Mouse (Mus musculus) stomach, postnatal 0 days (tissue): ENCODE results near the gene Ints13. TPM values are rescaled to one million over a fixed set of nuclear protein-coding genes. Genes with fewer than 3 reads are reported as not detected.

ENCODE experiments used
- ATAC-seq: fragments of 200-750 bp; cut with Nextera tagmentation; 2 replicates; pipeline ENCODE4 v1.8.0; 2017; ENCODE audit not compliant: low FRiP score, low TSS enrichment
- DNase-seq: peaks from one replicate; pipeline ENCODE4 v3.0.0-alpha.2; 2016; ENCODE audit warnings: low spot score
- H3K27ac ChIP-seq: fragments of 300-500 bp; sonication (generic); replicated peaks from 2 replicates; pipeline ENCODE4 v1.5.1; 2014; ENCODE audit warnings: mild to moderate bottlenecking, control low read depth
- H3K27me3 ChIP-seq: fragments of 300-500 bp; sonication (generic); 2 replicates; pipeline ENCODE4 v1.6.1; 2014; ENCODE audit warnings: low read length; ENCODE audit not compliant: control insufficient read depth, insufficient read depth
- H3K36me3 ChIP-seq: fragments of 300-500 bp; sonication (generic); 2 replicates; pipeline ENCODE4 v1.6.1; 2014; ENCODE audit warnings: low read length, mixed read lengths; ENCODE audit not compliant: control insufficient read depth, insufficient read depth
- H3K4me1 ChIP-seq: fragments of 300-500 bp; sonication (generic); replicated peaks from 2 replicates; pipeline ENCODE4 v1.6.1; 2014; ENCODE audit warnings: antibody characterized with exemption; ENCODE audit not compliant: control insufficient read depth, insufficient read depth
- H3K4me2 ChIP-seq: fragments of 300-500 bp; sonication (generic); replicated peaks from 2 replicates; pipeline ENCODE4 v1.6.1; 2014; ENCODE audit warnings: low read depth, mild to moderate bottlenecking, control low read depth, moderate library complexity
- H3K4me3 ChIP-seq: fragments of 300-500 bp; sonication (generic); 2 replicates; pipeline ENCODE4 v1.5.1; 2014; ENCODE audit warnings: low read depth, low read length, control low read depth
- H3K9ac ChIP-seq: fragments of 300-500 bp; sonication (generic); 2 replicates; pipeline ENCODE4 v1.6.1; 2014; ENCODE audit warnings: mild to moderate bottlenecking, low read length, control low read depth, mixed read lengths
- H3K9me3 ChIP-seq: fragments of 300-500 bp; sonication (generic); 2 replicates; pipeline ENCODE4 v1.6.1; 2016; ENCODE audit warnings: low read length; ENCODE audit not compliant: control insufficient read depth
- CTCF ChIP-seq: IDR thresholded peaks from 2 replicates; pipeline ENCODE4 v1.5.1; 2016; ENCODE audit warnings: antibody characterized with exemption, low read depth, mild to moderate bottlenecking, moderate library complexity
- EP300 ChIP-seq: optimal IDR thresholded peaks from 2 replicates; pipeline ENCODE3; 2016; ENCODE audit warnings: antibody characterized with exemption
- WGBS: fragments of 180-500 bp; shearing (Covaris S2); extraction: QIAGEN DNeasy Blood & Tissue Kit; methylation state at CpG from one replicate; pipeline ENCODE4 v1.1.7; 2014; 5-methylcytosine and 5-hydroxymethylcytosine counted together
- polyA plus RNA-seq: library from polyadenylated mRNA; unstranded; fragments of >200 nt; fragmentation: Nextera tagmentation; extraction: Ambion mirVana; gene quantifications from 2 replicates; pipeline ENCODE4 v1.2.1, GENCODE M21; 2015

Gene Ints13
- polyA plus RNA-seq, 1 experiment from 2014 or later = 25.8 TPM

DNA sequence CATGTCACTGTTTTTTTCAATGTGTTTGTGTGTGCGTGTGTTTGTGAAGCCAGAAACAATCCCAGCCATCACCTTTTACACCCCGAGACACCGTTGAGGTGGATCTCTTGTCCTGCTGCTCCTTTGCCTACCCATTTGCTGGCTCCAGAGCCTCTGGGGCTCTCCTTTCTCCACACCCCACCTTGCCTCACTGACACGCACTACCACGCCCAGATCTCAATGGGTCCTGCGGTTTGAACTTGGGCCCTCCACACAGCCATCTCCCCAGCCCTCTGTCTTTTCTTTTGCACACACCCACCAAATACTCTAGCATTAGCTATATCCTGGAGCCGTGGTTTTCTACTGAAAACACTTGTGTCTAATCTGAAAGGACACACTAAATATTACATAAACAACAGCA lies 34.3 kb upstream of the Ints13 start:
- no peak for TF ChIP-seq EP300
- no peak for TF ChIP-seq CTCF
- Histone ChIP-seq H3K9ac (no peak overlapping the region), H3K27me3 (no peaks in the 10 kb centered on the region), H3K4me3 (no peak overlapping the region), H3K9me3 (no peaks in the 10 kb centered on the region), H3K27ac (no peak overlapping the region), H3K4me2 (no peak overlapping the region), H3K36me3 (peaks cover 4% of the 10 kb centered on the region), H3K4me1 (no peaks in the 10 kb centered on the region)
- ATAC-seq (no peak), DNase-seq (no peak)
- 85% methylated on average over 7 of the region's 7 CpGs for WGBS

DNA sequence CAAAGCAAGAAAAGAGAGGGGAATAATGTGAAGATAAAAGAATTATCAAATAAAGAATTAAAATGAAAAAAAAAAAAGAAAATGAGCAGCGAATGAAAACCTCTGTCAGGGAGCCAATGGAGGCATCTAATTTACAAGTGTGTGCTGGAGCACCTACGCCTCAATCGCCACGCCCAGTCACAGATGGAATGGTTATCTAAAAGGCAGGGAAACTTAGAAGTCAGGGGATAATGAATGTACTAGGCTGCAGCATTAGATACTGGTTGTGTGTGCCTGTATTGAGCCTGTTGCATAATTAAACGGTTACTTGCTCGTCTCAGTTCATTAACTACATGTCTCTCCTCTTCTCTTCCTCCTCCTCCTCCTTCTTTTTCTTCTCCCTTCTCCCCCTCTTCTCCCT lies 33.8 kb upstream of the Ints13 start:
- H3K27me3 ChIP-seq = no peaks in the 10 kb centered on the region
- H3K9ac ChIP-seq = no peak overlapping the region
- peaks cover 8% of the 10 kb centered on the region for H3K36me3 ChIP-seq
- no peak overlapping the region for H3K4me3 ChIP-seq
- H3K27ac ChIP-seq = no peak overlapping the region
- TF ChIP-seq CTCF (no peak), EP300 (no peak)
- no peak overlapping the region for H3K4me2 ChIP-seq
- H3K9me3 ChIP-seq = no peaks in the 10 kb centered on the region
- DNase-seq (no peak), ATAC-seq (no peak)
- WGBS = 88% methylated on average over 6 of the region's 6 CpGs
- no peaks in the 10 kb centered on the region for H3K4me1 ChIP-seq

DNA sequence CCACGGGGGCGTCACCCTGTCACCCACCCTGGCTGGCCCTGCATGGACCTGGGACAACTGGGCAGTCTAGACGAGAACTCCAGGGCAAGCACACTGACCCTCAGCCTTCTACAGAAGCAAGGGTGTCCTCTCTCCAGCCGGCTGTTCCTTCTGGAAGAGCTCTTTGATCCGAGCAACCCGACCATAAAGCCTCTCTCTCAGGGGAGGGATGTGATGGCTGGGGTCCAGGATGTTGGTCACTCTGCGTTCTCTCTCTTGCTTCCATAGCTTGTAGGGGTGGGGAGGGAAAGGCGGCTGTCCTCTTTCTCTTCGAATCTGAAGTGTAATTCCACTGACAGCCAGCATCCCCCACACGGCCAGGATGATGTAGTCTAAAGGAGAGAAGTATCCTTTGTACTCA lies 26.0 kb upstream of the Ints13 start:
- Histone ChIP-seq H3K4me3 (no peak overlapping the region), H3K4me1 (no peaks in the 10 kb centered on the region), H3K9ac (no peak overlapping the region), H3K9me3 (no peaks in the 10 kb centered on the region), H3K36me3 (peaks cover 27% of the 10 kb centered on the region), H3K27ac (no peak overlapping the region), H3K27me3 (no peaks in the 10 kb centered on the region), H3K4me2 (no peak overlapping the region)
- TF ChIP-seq EP300 = no peak
- no peak for TF ChIP-seq CTCF
- WGBS = 85% methylated on average over 10 of the region's 10 CpGs
- ATAC-seq (no peak), DNase-seq (no peak)

DNA sequence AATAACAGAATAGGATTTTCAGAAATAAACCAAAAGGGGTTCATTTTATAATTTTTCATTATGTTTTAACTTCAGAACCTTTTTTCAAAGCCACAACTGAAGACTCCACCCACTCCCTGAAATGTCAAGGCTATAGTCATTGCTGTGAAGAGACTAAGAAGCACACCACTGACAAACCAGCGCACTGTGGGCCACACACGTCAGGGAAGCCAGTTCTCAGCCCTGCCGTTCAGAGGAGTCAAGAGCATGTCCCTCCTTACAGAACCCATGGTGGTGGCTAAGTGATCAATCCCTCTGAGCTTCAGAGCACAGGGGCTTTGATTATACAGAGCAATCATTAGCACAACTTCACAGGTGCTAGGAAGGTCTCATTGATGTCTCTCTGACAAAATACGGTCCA lies 25.0 kb upstream of the Ints13 start:
- DNase-seq (no peak), ATAC-seq (no peak)
- Histone ChIP-seq H3K4me2 (no peak overlapping the region), H3K9me3 (no peaks in the 10 kb centered on the region), H3K36me3 (peaks cover 27% of the 10 kb centered on the region), H3K27me3 (no peaks in the 10 kb centered on the region), H3K27ac (no peak overlapping the region), H3K4me3 (no peak overlapping the region), H3K9ac (no peak overlapping the region), H3K4me1 (no peaks in the 10 kb centered on the region)
- WGBS = 85% methylated on average over 4 of the region's 4 CpGs
- TF ChIP-seq CTCF (no peak), EP300 (no peak)

GRCm38 (mm10) chr6:146585134-146585533 lies 7.5 kb upstream of the Ints13 start:
- H3K27ac ChIP-seq = no peak overlapping the region
- H3K4me3 ChIP-seq = no peak overlapping the region
- no peak overlapping the region for H3K9ac ChIP-seq
- peaks cover 16% of the 10 kb centered on the region for H3K36me3 ChIP-seq
- no peak for ATAC-seq
- TF ChIP-seq CTCF (no peak), EP300 (no peak)
- H3K27me3 ChIP-seq = no peaks in the 10 kb centered on the region
- H3K4me1 ChIP-seq = no peaks in the 10 kb centered on the region
- no peak overlapping the region for H3K4me2 ChIP-seq
- H3K9me3 ChIP-seq = no peaks in the 10 kb centered on the region
- DNase-seq = no peak
- 93% methylated on average over 4 of the region's 5 CpGs for WGBS

- Histone ChIP-seq H3K36me3 (peaks cover 12% of the 10 kb centered on the region), H3K4me2 (no peak overlapping the region), H3K27ac (no peak overlapping the region), H3K27me3 (no peaks in the 10 kb centered on the region), H3K4me3 (no peak overlapping the region), H3K9me3 (no peaks in the 10 kb centered on the region), H3K4me1 (no peaks in the 10 kb centered on the region), H3K9ac (no peak overlapping the region)
- no peak for DNase-seq
- ATAC-seq = no peak
- 66% methylated on average over 2 of the region's 2 CpGs for WGBS
- no peak for TF ChIP-seq EP300
- TF ChIP-seq CTCF = no peak
These were observed 5.9 kb upstream of the Ints13 start for GRCm38 (mm10) chr6:146583366-146584046.
